Mouse (Mus musculus) stomach, postnatal 0 days (tissue): ENCODE measurements at regions not wholly inside any gene's neighbourhood (a gene's known extent, or its start where the extent isn't known, plus 50 kb on each side); places are given as distances from the start of the nearest gene placed in this dataset.

Source experiments
- CTCF ChIP-seq: IDR thresholded peaks from 2 replicates; pipeline ENCODE4 v1.5.1; 2016; ENCODE audit warnings: antibody characterized with exemption, low read depth, mild to moderate bottlenecking, moderate library complexity
- EP300 ChIP-seq: optimal IDR thresholded peaks from 2 replicates; pipeline ENCODE3; 2016; ENCODE audit warnings: antibody characterized with exemption

DNA sequence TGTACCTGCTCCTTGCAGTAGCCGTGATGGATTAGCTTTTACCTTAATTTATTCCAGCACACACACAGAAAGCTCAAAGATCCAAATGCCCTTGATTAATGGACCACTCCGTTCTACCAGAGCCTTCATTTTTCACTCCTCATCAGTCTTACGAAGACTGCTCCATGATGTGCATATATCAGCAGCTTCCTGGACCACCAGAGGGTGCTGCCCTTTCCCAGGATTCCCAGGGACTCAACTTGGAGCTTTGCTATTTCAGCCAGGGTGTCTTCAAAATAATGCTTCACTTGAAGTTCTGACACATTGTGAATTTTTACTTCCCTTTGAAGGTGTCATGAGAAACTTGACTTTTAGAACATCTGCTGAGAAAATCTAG is 467.8 kb upstream of the Adamts9 start:
- peak; percentile 35 for TF ChIP-seq CTCF
- TF ChIP-seq EP300: no peak
